22 mouse cellular contexts compared by ENCODE assay signal in genomic region chr8:100695043-100695442, GRCm38 (mm10).
"Had no signal": no experiment of that assay in that cellular context is flagged by ENCODE, and none has a peak within 500 bp of the region (broad histone marks: within the 10 kb centered on the region; RNA-seq: fewer than 3 reads in every experiment).

No protein-coding gene starts in this region.

- H3K4me2 ChIP-seq: lung, embryonic 15.5 days; midbrain, embryonic 12.5 days; neural tube, embryonic 13.5 days; neural tube, embryonic 15.5 days had no signal

- DNase-seq: liver, postnatal 0 days; lung, adult 2 months; lung, postnatal 14 days; lung, postnatal 36 days; midbrain, embryonic 14.5 days; retina, postnatal 1 day; right cerebral cortex, adult 18-20 months; right cerebral cortex, postnatal 25 days; right cerebral cortex, postnatal 4 days; spleen, adult 18-20 months; thymus, adult 18-20 months; thymus, postnatal 14 days; thymus, postnatal 36 days had no signal

- H3K4me1 ChIP-seq: lung, embryonic 15.5 days; megakaryocyte, embryonic 14.5 days; midbrain, embryonic 12.5 days; neural tube, embryonic 13.5 days; neural tube, embryonic 15.5 days had no signal

- H3K27me3 ChIP-seq: lung, embryonic 15.5 days; megakaryocyte, embryonic 14.5 days; midbrain, embryonic 12.5 days; neural tube, embryonic 13.5 days; neural tube, embryonic 15.5 days had no signal

- ATAC-seq: liver, postnatal 0 days; lung, postnatal 0 days; midbrain, embryonic 16.5 days had no signal

- H3K36me3 ChIP-seq: lung, embryonic 15.5 days; midbrain, embryonic 12.5 days; neural tube, embryonic 13.5 days; neural tube, embryonic 15.5 days had no signal

- H3K4me3 ChIP-seq: lung, embryonic 15.5 days; megakaryocyte, embryonic 14.5 days; midbrain, embryonic 12.5 days; myocyte; neural tube, embryonic 13.5 days; neural tube, embryonic 15.5 days had no signal

- H3K27ac ChIP-seq: lung, embryonic 15.5 days; macrophage; midbrain, embryonic 12.5 days; neural tube, embryonic 13.5 days; neural tube, embryonic 15.5 days had no signal

- H3K9ac ChIP-seq: liver, postnatal 0 days; lung, embryonic 15.5 days; midbrain, embryonic 12.5 days; neural tube, embryonic 13.5 days; neural tube, embryonic 15.5 days had no signal

- H3K9me3 ChIP-seq: lung, embryonic 15.5 days; megakaryocyte, embryonic 14.5 days; midbrain, embryonic 12.5 days; neural tube, embryonic 13.5 days; neural tube, embryonic 15.5 days had no signal
